Mouse (Mus musculus): ENCODE measurements around the gene Galntl5. TPM values are rescaled to one million over a fixed set of nuclear protein-coding genes. Genes with fewer than 3 reads are reported as not detected.

Gene Galntl5
- total RNA-seq, 2 experiments from 2014 or later = not detected

DNA sequence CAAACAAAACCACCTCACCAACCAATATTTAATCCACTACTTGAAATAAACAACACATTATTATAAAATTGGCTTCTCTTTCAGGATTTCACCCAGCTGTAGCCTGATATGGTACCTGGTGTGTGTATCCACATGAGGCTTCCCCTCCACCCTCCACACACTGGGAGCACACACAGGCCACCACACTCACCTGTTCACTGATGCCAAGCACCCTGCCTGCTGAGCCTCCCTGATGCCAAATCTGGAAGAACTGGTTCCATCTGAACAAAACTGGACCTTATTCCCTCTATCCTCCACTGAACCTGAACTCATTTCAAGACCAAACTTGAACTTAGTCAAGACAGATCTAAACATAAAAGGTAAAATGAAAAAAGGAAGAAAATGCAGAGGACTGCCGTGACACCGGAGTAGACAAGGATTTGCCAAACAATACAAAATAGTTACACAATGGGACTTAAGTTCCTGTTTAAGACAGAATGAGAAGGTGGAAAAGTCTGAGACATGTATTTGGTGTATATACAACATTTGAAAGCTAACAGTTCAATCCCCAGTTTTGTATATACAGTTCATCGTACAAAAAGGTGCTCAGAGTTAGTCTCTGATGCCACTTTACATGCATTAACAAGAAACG is 87.1 kb downstream of the Galntl5 start:
- ATAC-seq (replicated peaks; ENCODE audit: low FRiP score, low TSS enrichment, poor library complexity, severe bottlenecking) = no peak

Other genes starting within 250 kb of the Galntl5 start
- 6.9 and 9.3 TPM in 2 replicates for gene Prkag2, start 80.8 kb upstream of the Galntl5 start, total RNA-seq (2014; fragmentation: Nextera tagmentation)
- gene Prkag2, start 80.8 kb upstream of the Galntl5 start, total RNA-seq (2017) = 9.1 and 13.3 TPM in 2 replicates
- gene Galnt11, start 40.4 kb downstream of the Galntl5 start, total RNA-seq (2014; fragmentation: Nextera tagmentation) = 4.6 and 7.7 TPM in 2 replicates
- 4.7 and 6.7 TPM in 2 replicates for gene Galnt11, start 40.4 kb downstream of the Galntl5 start, total RNA-seq (2017)
- gene E130116L18Rik, start 41.7 kb downstream of the Galntl5 start, total RNA-seq (2014; fragmentation: Nextera tagmentation) = not detected in 2 replicates
- gene E130116L18Rik, start 41.7 kb downstream of the Galntl5 start, total RNA-seq (2017) = not detected in 2 replicates